Mouse (Mus musculus) kidney, adult 8-10 months (tissue): ENCODE measurements around the gene Ppp1r9b.
A peak's percentile ranks its signal among the peaks of the same experiment; 100 is the strongest.

Source experiments
- DNase-seq, 2 experiments: peaks; one replicate each; pipeline ENCODE4 v3.0.0; 2022

Gene Ppp1r9b

DNA sequence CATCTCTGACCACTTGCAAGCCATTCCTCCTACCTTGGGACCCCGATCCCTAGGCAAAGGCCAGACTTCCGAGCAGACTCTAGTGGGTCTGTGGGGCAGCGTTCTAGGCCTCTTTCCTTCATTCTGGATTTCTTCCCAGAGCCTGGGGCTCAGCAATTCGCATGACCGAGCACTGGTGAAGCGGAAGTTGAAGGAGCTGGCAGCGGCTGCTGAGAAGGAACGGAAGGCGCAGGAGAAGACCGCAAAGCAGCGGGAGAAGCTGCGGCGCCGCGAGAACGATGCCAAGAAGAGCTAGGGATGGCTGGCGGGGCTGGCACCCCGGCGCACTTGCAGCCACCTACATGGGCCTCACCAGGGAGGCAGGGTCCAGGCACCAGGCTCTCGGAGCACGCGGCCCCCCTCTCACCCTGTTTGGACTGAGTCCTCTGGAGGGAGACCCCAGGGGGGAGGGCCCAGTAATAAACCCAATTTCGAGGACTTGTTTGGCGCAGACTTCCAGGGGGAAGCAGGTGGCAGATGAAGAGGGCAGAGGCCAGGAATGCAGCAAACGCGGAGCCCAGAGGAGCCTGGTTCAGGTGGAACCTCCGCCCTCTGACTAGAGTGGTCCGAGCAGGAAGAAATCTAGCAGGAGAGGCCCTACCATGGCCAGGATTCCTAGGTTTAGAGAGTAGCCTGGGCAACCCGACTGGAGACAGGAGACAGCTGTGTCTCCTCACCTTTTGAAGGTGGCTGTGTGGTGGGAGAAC, 33.8 kb downstream of the Ppp1r9b start:
- DNase-seq: peak; percentile 68 to 71

GRCm38 (mm10) chr11:95025227-95026012, 34.6 kb downstream of the Ppp1r9b start:
- DNase-seq: no peak

GRCm38 (mm10) chr11:95026090-95026542, 35.3 kb downstream of the Ppp1r9b start:
- no peak for DNase-seq

GRCm38 (mm10) chr11:95026849-95027248, 36.0 kb downstream of the Ppp1r9b start:
- DNase-seq: no peak

GRCm38 (mm10) chr11:95027850-95028470, 37.1 kb downstream of the Ppp1r9b start:
- no peak for DNase-seq

GRCm38 (mm10) chr11:95032945-95033344, 42.1 kb downstream of the Ppp1r9b start:
- peak; percentile 67 to 71 for DNase-seq

DNA sequence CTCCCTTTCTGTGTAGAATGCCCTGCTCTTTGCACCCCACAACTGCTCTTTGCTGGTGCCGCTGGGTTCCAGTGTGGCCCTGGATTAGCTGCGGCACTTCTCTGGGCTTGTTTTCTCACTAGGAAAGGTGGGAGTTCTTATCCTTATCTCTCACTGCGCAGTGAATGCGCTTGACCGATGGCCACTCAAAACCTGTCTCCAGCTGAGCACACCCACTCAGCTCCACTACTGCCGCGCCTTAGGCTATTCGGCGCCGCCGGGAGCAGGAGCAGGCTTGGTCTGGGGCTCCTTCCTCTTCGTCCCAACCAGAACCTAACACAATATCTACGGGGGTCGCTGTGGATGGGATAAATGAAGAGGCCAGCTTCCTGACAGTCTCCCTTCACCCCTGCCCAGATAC, 42.8 kb downstream of the Ppp1r9b start:
- no peak for DNase-seq

GRCm38 (mm10) chr11:95034902-95035301, 44.1 kb downstream of the Ppp1r9b start:
- no peak for DNase-seq

DNA sequence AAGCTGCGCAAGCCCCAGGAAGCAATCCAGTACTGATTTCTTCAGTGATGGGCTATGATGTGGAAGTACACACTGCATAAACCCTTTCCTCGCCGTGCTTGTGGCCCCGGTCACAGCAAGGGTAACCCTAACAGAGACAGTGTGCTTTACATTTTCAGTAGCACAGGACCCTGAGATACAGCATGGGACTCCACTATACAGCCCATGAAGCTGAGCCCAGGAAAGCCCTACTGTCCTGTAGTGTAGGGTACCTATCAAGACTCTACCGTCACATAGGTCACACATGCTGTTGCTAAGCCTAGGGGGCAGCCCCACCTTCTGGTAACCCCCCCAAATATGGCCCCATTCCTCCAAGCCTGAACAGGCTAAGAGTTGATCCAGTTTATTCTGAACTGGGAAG, 45.7 kb downstream of the Ppp1r9b start:
- no peak for DNase-seq

DNA sequence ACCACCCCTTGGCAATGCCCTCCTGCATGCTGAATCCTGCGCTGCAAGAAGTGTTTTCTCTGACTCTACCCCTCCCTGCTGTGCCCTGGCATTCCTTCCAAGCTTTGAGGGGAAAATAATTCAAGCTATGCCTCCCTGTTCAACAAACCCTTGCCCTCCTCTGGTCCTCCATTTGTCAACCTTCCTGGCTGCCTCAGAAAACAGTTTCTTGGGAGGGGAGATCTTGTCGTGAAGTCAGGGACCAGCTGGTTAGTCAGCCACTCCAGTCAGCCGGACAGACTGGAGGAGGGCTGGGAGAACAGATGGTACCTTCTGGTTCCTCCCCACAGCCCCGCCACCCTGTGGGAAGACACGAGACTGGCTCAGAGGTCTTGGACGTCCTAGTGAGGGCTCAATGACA, 46.5 kb downstream of the Ppp1r9b start:
- no peak for DNase-seq

- DNase-seq: no peak
Observed at GRCm38 (mm10) chr11:95038156-95038817, 47.5 kb downstream of the Ppp1r9b start.

- DNase-seq: peak; percentile 80 to 89
Observed at GRCm38 (mm10) chr11:95038818-95039655, 48.2 kb downstream of the Ppp1r9b start.

DNA sequence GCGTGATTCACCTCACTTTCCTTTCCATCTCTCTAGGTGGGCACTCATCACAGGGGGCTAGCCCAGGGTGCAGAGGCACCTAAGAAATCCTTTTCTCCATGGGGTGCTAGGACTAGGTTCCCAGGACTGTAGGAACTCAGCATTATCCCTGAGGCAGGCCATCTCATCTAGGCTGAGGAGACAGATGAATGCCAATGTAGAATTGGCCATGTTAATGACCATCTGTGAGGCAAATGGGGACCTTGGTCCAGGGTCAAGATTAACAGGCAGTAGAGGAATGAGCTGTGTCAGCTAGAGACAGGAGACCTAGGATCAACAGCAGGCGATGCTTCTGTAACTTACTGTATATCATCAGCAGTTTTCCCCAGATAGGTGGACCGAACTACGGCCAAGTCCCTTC, 48.9 kb downstream of the Ppp1r9b start:
- DNase-seq: peak; percentile 64 to 79

- peak; percentile 95 to 97 for DNase-seq
Observed at GRCm38 (mm10) chr11:95040491-95041138, 49.8 kb downstream of the Ppp1r9b start.

DNA sequence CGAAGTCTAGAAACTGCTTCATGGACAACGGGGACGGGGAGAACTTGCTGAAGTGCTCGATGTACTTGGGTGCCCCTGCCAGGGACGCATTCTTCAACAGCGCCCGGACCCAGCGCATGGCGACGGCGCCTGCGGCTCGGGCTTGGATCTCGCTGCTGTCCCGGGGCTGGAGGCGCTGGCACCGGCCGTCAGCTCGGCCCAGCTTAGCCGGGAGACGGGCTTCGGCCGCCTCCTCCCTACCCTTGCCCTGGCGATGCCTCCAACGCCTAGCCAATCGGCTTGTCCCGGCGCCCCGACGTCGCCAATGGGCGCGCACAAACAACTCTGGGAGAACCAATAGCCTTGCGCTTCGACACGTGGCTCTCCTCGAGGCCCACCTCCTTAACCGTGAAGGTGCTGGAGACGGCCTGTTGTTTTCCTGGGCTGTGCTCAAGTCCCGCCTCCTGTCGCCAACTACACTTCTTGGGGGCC, 50.3 kb downstream of the Ppp1r9b start, which contains the start of gene Pdk2:
Gene Pdk2, minus strand, starts transcription at position 216 of the 471 bp plus-strand sequence.
- DNase-seq: peak; percentile 98 to 99

DNA sequence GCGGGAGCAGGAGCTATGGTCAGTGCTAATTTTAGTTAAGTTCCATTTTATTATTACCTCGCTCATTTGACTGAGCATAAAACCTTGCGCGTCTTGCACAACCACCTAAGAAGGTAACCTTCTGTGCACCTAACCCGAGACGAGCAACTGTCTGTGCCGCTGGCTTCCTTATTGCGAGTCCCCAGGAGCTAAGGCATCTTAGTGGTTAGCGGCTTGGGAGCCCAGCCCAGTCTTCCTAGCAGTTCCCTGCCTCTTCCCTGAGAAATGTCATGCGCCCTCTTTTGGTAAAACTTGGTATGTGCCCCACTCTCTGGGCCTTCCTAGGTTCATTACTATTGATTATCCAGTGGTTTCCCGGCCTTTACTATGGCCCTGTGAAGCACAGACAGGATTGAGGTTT, 51.3 kb downstream of the Ppp1r9b start:
- DNase-seq: peak; percentile 89 to 91

DNA sequence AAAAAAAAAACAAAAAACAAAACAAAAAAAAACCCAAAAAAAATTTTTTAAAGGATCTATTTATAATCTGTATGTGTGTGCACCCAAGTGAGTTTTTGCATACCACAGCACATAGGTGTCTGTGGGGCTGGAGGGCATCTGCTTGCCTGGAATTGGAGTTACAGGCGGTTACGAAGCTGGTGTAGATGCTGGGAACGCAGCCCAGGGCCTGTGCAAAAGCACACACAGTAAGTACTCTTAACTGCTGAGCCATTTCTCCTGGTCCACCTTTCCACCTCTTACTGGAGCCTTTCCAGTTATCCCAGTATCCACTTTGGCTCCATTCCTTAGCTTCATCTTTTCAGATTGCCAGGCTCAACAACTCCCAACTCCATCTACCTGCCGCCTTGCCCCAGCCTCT, 52.2 kb downstream of the Ppp1r9b start:
- no peak for DNase-seq

- DNase-seq: no peak
Observed at GRCm38 (mm10) chr11:95043608-95044007, 52.8 kb downstream of the Ppp1r9b start.

DNA sequence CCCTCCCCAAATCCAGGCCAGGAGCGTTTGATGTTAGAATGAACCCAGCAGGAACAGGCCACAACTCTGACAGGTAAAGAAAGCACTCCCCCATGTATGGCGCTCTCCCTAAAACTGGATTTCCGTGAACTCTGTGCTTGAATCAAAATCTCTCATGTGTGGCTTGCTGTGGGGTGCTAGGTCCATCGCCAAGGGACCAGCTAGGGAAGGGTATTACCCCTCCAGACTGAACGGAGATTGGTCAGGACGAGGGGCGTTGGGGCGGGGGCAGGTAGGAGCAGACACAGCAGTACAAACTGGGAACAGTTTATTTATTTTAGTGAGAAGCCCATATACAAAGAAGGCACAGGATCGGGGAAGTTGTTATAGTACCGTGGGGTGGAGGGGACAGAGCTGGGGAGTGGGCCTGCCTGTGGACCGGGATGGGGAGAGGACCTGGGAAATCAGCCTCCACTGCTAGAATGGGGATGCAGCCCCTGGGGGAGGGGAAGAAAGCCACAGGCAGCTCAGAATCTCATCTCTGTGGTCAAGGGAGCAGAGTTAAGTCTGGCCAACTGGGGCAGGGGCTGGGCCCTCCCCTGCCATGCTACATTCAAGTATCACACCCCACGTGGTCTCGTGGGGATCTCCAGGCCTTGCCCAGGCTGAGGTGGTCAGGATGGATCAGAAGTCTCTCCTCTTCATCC, 53.5 kb downstream of the Ppp1r9b start:
- DNase-seq: no peak

DNA sequence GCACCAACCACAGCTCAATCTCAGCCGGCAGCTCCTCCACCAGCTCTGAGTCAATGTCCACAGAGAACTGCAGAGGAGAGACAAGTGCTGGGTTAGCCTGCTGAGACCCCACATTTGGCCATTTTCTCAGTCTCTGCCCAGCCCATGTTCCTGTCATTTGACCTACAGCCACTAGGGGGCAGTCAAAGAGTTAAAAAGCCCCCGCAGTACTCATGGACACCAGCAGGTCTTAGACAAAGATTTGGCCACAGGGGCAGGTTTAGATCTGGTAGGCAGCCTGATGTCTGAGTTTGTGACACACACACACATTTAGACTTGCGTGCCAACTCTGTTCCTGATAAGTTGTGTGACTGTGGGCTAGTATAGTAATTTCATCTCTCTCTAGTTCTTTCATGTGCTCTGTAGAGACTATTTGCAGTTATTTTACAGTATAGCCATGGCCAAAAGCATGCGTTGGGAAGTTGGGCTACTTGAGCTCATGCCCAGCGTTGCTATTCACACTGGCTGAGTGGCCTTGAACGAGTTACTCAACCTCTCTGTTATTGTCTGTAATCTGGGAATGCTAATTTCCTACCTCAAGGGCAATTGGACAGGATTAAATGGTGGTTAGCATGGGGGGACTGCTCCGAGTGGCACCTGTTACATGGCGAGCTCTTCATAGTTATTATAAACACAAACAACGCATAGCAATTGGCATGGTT, 56.3 kb downstream of the Ppp1r9b start:
- no peak for DNase-seq
